Mouse (Mus musculus): ENCODE results near the gene 4430402I18Rik. TPM values are rescaled to one million over a fixed set of nuclear protein-coding genes. Genes with fewer than 3 reads are reported as not detected.

4430402I18Rik gene
- 0.09 TPM in 1 of 2 replicates, not detected in the other for polyA plus RNA-seq (2012; rRNA removed)

GRCm38 (mm10) chr19:28967652-28968051 is at the start of gene 4430402I18Rik:
Gene 4430402I18Rik, minus strand, starts transcription at chr19:28967800.
- 86% methylated on average over 11 of the region's 11 CpGs for WGBS
- Histone ChIP-seq H3K27ac (ENCODE audit: insufficient read depth, low read length) (no peak within 1 kb of the TSS), H3K36me3 (ENCODE audit: control insufficient read depth, insufficient read depth, low read length) (peaks cover 1% of the 10 kb centered on the region; the same call in 1 of the 2 replicates), H3K4me3 (ENCODE audit: extremely low read depth, insufficient read depth, insufficient read length) (no peak within 1 kb of the TSS), H3K27me3 (ENCODE audit: control insufficient read depth, insufficient read depth, low read length) (peaks cover 2% of the 10 kb centered on the region; the same call in 1 of the 2 replicates), H3K4me1 (ENCODE audit: control insufficient read depth, insufficient read depth, insufficient read length) (peaks cover 9% of the 10 kb centered on the region)
- TF ChIP-seq CTCF (IDR thresholded peaks at IDR 0.05; ENCODE audit: extremely low read depth, insufficient read depth, insufficient read length, insufficient replicate concordance), result no peak
- TF ChIP-seq POLR2A (IDR thresholded peaks at IDR 0.05; ENCODE audit: low read depth, low read length), result no peak
- no peak for DNase-seq (ENCODE audit: low read depth in 1 of 2, low spot score in 2 of 2)

GRCm38 (mm10) chr19:29016786-29017185 is 49.2 kb upstream of the 4430402I18Rik start:
- Histone ChIP-seq H3K36me3 (ENCODE audit: control insufficient read depth, insufficient read depth, low read length) (peaks cover 30% of the 10 kb centered on the region), H3K27me3 (ENCODE audit: control insufficient read depth, insufficient read depth, low read length) (no peaks in the 10 kb centered on the region), H3K4me1 (ENCODE audit: control insufficient read depth, insufficient read depth, insufficient read length) (no peaks in the 10 kb centered on the region), H3K4me3 (ENCODE audit: extremely low read depth, insufficient read depth, insufficient read length) (no peak overlapping the region), H3K27ac (ENCODE audit: insufficient read depth, low read length) (no peak overlapping the region)
- no peak for DNase-seq (ENCODE audit: low read depth in 1 of 2, low spot score in 2 of 2)
- WGBS, result 94% methylated on average over 5 of the region's 5 CpGs
- TF ChIP-seq POLR2A (IDR thresholded peaks at IDR 0.05; ENCODE audit: low read depth, low read length) (no peak), CTCF (IDR thresholded peaks at IDR 0.05; ENCODE audit: extremely low read depth, insufficient read depth, insufficient read length, insufficient replicate concordance) (no peak)

DNA sequence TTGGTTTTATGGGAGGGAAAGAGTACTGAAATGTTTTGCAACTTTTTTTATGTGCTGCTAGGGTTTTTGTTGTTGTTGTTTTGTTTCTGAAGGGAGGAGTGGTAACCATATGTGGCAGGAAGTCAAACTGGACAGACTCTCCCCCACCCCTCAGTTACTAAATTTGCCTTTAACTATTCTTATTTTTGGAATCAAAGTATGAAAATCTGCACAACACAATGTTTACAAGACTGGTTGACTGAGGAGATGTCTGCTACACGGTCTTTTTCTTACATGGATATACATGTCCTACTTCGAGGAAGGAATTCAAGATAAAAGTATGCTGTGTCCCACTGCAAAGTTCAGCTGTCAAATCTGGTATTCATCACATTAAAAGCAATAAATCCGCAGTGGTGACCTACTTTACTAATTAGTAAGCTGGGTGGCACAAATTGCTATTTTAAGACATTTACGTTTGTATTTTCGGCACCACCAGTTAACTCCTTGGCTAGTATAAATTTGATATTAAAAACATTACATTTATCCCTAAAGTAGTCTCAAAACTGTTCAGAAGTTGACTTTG is 48.7 kb upstream of the 4430402I18Rik start:
- Histone ChIP-seq H3K27ac (ENCODE audit: insufficient read depth, low read length) (no peak overlapping the region), H3K4me3 (ENCODE audit: extremely low read depth, insufficient read depth, insufficient read length) (no peak overlapping the region), H3K36me3 (ENCODE audit: control insufficient read depth, insufficient read depth, low read length) (peaks cover 29% of the 10 kb centered on the region), H3K27me3 (ENCODE audit: control insufficient read depth, insufficient read depth, low read length) (no peaks in the 10 kb centered on the region), H3K4me1 (ENCODE audit: control insufficient read depth, insufficient read depth, insufficient read length) (no peaks in the 10 kb centered on the region)
- no peak for DNase-seq (ENCODE audit: low read depth in 1 of 2, low spot score in 2 of 2)
- 93% methylated on average over 5 of the region's 5 CpGs for WGBS
- TF ChIP-seq POLR2A (IDR thresholded peaks at IDR 0.05; ENCODE audit: low read depth, low read length) (no peak), CTCF (IDR thresholded peaks at IDR 0.05; ENCODE audit: extremely low read depth, insufficient read depth, insufficient read length, insufficient replicate concordance) (no peak)

GRCm38 (mm10) chr19:29015410-29016203 is 48.0 kb upstream of the 4430402I18Rik start:
- peaks cover 25% of the 10 kb centered on the region for H3K36me3 ChIP-seq (ENCODE audit: control insufficient read depth, insufficient read depth, low read length)
- TF ChIP-seq POLR2A (IDR thresholded peaks at IDR 0.05; ENCODE audit: low read depth, low read length) (no peak), CTCF (IDR thresholded peaks at IDR 0.05; ENCODE audit: extremely low read depth, insufficient read depth, insufficient read length, insufficient replicate concordance) (no peak)
- no peak overlapping the region for H3K27ac ChIP-seq (ENCODE audit: insufficient read depth, low read length)
- H3K4me3 ChIP-seq (ENCODE audit: extremely low read depth, insufficient read depth, insufficient read length), result no peak overlapping the region
- no peak for DNase-seq (ENCODE audit: low read depth in 1 of 2, low spot score in 2 of 2)
- no peaks in the 10 kb centered on the region for H3K27me3 ChIP-seq (ENCODE audit: control insufficient read depth, insufficient read depth, low read length)
- WGBS, result 74% methylated on average over 8 of the region's 8 CpGs
- no peaks in the 10 kb centered on the region for H3K4me1 ChIP-seq (ENCODE audit: control insufficient read depth, insufficient read depth, insufficient read length)

DNA sequence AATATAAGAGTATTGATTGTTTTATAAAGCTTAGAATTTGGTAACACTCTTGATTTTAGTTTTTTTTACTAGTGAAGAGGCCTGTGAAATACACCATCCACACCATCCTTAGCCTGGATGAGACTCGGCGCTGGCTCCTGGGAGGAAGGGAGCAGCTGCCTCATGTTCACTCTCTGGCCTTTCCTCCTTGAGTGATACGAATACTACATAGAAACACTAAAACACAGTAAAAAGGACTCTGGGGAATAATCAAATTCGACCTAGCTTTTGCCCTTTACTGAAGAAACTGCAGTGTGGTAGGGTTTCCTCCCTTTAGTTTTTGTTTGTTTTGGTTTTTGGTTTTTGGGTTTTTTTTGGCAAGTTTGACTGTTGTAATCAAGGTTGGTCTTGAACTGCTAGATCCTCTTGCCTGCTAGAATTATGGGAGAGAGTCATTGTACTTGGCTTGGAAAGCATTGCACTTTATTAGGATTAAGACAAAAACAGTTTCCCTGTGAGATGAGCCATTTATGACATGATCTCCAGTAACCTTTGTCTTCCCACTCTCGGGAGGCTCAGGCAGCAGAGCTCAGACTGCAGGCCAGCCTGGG is 47.0 kb upstream of the 4430402I18Rik start:
- no peak for DNase-seq (ENCODE audit: low read depth in 1 of 2, low spot score in 2 of 2)
- no peak for TF ChIP-seq POLR2A (IDR thresholded peaks at IDR 0.05; ENCODE audit: low read depth, low read length)
- no peak for TF ChIP-seq CTCF (IDR thresholded peaks at IDR 0.05; ENCODE audit: extremely low read depth, insufficient read depth, insufficient read length, insufficient replicate concordance)

DNA sequence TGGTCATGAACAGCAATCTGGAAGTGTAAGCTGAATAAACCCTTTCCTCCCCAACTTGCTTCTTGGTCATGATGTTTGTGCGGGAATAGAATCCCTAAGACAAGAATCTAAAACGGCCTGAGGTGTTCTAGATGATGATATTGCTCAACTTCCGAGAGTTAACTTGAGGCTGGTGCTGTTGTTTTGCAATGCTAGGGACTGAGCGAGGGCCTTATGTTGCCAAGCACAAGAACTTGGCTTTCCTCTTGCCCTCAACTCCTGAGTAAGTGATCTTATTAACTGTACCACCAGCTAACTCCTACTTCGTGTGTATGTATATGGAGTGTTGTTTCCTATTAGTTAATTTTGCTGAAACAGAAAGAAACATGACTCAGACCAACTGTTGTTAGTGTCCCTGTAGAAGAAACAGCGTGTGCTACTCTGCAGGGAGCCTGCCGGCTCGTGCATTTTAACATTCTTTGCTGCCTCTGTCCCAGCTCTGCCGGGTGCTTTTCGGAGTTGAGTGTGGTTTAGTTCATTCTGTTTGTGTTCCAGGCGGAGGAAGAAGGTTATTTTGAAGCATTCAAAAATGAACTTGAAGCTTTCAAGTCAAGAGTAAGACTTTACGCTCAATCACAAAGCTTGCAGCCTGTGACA is 43.9 kb upstream of the 4430402I18Rik start:
- Histone ChIP-seq H3K27me3 (ENCODE audit: control insufficient read depth, insufficient read depth, low read length) (no peaks in the 10 kb centered on the region), H3K4me1 (ENCODE audit: control insufficient read depth, insufficient read depth, insufficient read length) (no peaks in the 10 kb centered on the region), H3K4me3 (ENCODE audit: extremely low read depth, insufficient read depth, insufficient read length) (no peak overlapping the region), H3K36me3 (ENCODE audit: control insufficient read depth, insufficient read depth, low read length) (peaks cover 25% of the 10 kb centered on the region), H3K27ac (ENCODE audit: insufficient read depth, low read length) (no peak overlapping the region)
- 92% methylated on average over 12 of the region's 12 CpGs for WGBS
- DNase-seq (ENCODE audit: low read depth in 1 of 2, low spot score in 2 of 2), result no peak
- TF ChIP-seq POLR2A (IDR thresholded peaks at IDR 0.05; ENCODE audit: low read depth, low read length), result no peak
- no peak for TF ChIP-seq CTCF (IDR thresholded peaks at IDR 0.05; ENCODE audit: extremely low read depth, insufficient read depth, insufficient read length, insufficient replicate concordance)

More for the DNA sequence above, 47.0 kb upstream of the 4430402I18Rik start:
- no peak overlapping the region for H3K27ac ChIP-seq (ENCODE audit: insufficient read depth, low read length)
- peaks cover 23% of the 10 kb centered on the region for H3K36me3 ChIP-seq (ENCODE audit: control insufficient read depth, insufficient read depth, low read length)
- 87% methylated on average over 5 of the region's 5 CpGs for WGBS
- no peaks in the 10 kb centered on the region for H3K4me1 ChIP-seq (ENCODE audit: control insufficient read depth, insufficient read depth, insufficient read length)
- no peak overlapping the region for H3K4me3 ChIP-seq (ENCODE audit: extremely low read depth, insufficient read depth, insufficient read length)
- H3K27me3 ChIP-seq (ENCODE audit: control insufficient read depth, insufficient read depth, low read length), result no peaks in the 10 kb centered on the region
